Mouse (Mus musculus): ENCODE measurements at regions not wholly inside any gene's neighbourhood (a gene's known extent, or its start where the extent isn't known, plus 50 kb on each side); places are given as distances from the start of the nearest gene placed in this dataset.

- TF ChIP-seq CTCF (IDR thresholded peaks at IDR 0.05; ENCODE audit: low read depth, low read length) (no peak), TAL1 (conservative IDR thresholded peaks at IDR 0.05; ENCODE audit: low read depth, low read length) (no peak)
Measured at GRCm38 (mm10) chr14:46571841-46572240, 181.4 kb upstream of the Bmp4 start.

Data from G1E (cell line).